Mouse (Mus musculus) limb, embryonic 12.5 days (tissue): ENCODE results near the gene C1rl. TPM values are rescaled to one million over a fixed set of nuclear protein-coding genes. Genes with fewer than 3 reads are reported as not detected.
"Not testable (repeated sequence)": the region's sequence is repeated elsewhere in the genome, so short reads cannot be mapped to it uniquely, and the experiment has no call there.

Experiments
- ATAC-seq: fragments of 200-750 bp; cut with Nextera tagmentation; 2 replicates; pipeline ENCODE4 v1.8.0; 2017; ENCODE audit warnings: low read depth, moderate TSS enrichment; ENCODE audit not compliant: insufficient number of reproducible peaks, insufficient read depth, low FRiP score, low TSS enrichment
- H3K27ac ChIP-seq: fragments of 300-500 bp; sonication (generic); 2 replicates; pipeline ENCODE4 v1.5.1; 2016; ENCODE audit warnings: mild to moderate bottlenecking, moderate library complexity
- H3K27me3 ChIP-seq: fragments of 300-500 bp; sonication (generic); 2 replicates; pipeline ENCODE4 v1.6.1; 2016; ENCODE audit warnings: mild to moderate bottlenecking, moderate library complexity
- H3K36me3 ChIP-seq: fragments of 300-500 bp; sonication (generic); 2 replicates; pipeline ENCODE4 v1.6.1; 2016; ENCODE audit warnings: mild to moderate bottlenecking, moderate library complexity
- H3K4me1 ChIP-seq: fragments of 300-500 bp; sonication (generic); replicated peaks from 2 replicates; pipeline ENCODE4 v1.6.1; 2016
- H3K4me2 ChIP-seq: fragments of 300-500 bp; sonication (generic); 2 replicates; pipeline ENCODE4 v1.6.1; 2016; ENCODE audit warnings: mild to moderate bottlenecking, moderate library complexity
- H3K4me3 ChIP-seq: fragments of 300-500 bp; sonication (generic); replicated peaks from 2 replicates; pipeline ENCODE4 v1.5.1; 2016; ENCODE audit warnings: mild to moderate bottlenecking
- H3K9ac ChIP-seq: fragments of 300-500 bp; sonication (generic); replicated peaks from 2 replicates; pipeline ENCODE4 v1.6.1; 2016; ENCODE audit warnings: mild to moderate bottlenecking, moderate library complexity
- H3K9me3 ChIP-seq: fragments of 300-500 bp; sonication (generic); 2 replicates; pipeline ENCODE4 v1.6.1; 2016; ENCODE audit warnings: mild to moderate bottlenecking, moderate library complexity
- WGBS: fragments of 180-500 bp; shearing (Covaris S2); methylation state at CpG from one replicate; pipeline ENCODE4 v1.1.7; 2016; 5-methylcytosine and 5-hydroxymethylcytosine counted together
- polyA plus RNA-seq: library from polyadenylated mRNA; unstranded; fragments of >200 nt; fragmentation: Nextera tagmentation; extraction: Ambion mirVana; gene quantifications from 2 replicates; pipeline ENCODE4 v1.2.1, GENCODE M21; 2016

The C1rl gene
- polyA plus RNA-seq, 1 experiment from 2014 or later: 0.63 TPM

DNA sequence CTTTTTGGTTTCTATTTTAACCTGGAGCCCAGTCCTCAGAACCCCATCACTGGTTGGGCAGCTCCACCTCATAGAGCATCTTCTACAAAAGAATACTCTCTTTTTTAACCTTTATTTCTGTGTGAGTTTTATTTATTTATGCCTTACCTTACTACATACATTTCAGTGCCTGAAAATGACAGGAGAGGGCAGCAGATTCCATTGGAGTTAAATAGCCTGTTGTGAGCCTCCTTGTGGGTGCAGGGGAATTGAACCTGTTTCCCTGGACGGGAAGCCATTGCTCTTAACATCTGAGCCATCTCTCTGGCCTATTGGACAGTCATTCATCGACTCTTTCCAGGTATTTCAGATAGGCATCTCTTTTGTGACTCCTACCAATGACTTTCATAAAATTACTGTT, 52.5 kb downstream of the C1rl start:
- Histone ChIP-seq H3K9me3 (peaks cover 8% of the 10 kb centered on the region; the same call in 1 of the 2 replicates), H3K4me1 (no peaks in the 10 kb centered on the region), H3K27me3 (no peaks in the 10 kb centered on the region), H3K4me3 (no peak overlapping the region), H3K36me3 (no peaks in the 10 kb centered on the region), H3K27ac (no peak overlapping the region), H3K4me2 (no peak overlapping the region), H3K9ac (no peak overlapping the region)
- ATAC-seq: no peak
- 83% methylated on average over 2 of the region's 2 CpGs for WGBS

DNA sequence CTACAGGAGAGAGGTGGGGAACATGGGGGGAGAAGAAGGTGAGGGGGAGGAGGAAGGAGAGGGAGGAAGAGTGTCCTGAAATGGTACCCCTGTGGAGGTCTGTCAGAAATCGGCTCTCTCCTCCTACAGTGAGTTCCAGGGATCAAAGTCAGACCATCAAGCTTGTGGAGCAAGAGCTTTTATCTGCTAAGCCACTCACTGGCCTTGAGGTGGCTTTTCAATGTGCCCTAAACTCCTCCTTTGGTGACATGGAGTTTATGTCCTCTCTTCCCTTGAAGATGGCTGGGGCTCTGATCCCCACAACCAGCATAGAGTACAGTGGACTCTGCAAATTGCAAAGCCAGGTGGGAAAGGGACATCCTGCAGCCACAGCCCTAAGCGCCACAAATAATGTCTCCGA, 55.1 kb downstream of the C1rl start:
- H3K4me3 ChIP-seq, H3K9ac ChIP-seq, ATAC-seq, H3K4me1 ChIP-seq, H3K4me2 ChIP-seq, H3K36me3 ChIP-seq, H3K27me3 ChIP-seq, H3K27ac ChIP-seq: not testable (repeated sequence)
- H3K9me3 ChIP-seq: peaks cover 17% of the 10 kb centered on the region; the same call in 1 of the 2 replicates
- WGBS: 97% methylated on average over 3 of the region's 3 CpGs

DNA sequence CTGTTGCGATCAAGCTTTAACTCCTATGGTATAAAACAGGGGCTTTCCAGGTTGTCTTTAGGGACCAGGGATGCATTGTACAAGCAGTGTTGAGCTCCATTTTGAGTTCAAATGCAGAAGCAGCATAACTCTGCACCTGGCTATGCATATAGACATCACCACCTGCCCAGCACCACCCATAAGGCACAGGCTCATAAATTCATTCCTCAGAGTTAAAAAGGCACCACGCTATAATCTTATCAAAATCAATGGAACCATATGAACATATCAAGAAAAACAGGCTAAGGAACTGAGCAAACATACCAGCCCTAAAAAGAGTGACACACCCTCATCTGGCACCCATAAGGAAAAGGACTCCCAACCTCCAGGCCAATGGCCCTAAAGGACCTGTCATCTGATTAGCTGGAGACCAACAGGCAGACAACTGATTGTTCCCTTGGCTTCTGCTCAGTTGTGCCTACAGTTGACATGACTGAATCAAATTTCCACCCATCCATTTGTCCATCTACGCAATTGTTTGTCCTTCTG, 56.2 kb downstream of the C1rl start:
- Histone ChIP-seq H3K4me1 (no peaks in the 10 kb centered on the region), H3K36me3 (no peaks in the 10 kb centered on the region), H3K27ac (no peak overlapping the region), H3K9ac (no peak overlapping the region), H3K27me3 (no peaks in the 10 kb centered on the region), H3K4me3 (no peak overlapping the region), H3K9me3 (peaks cover 18% of the 10 kb centered on the region; the same call in 1 of the 2 replicates), H3K4me2 (no peak overlapping the region)
- WGBS: 89% methylated on average over 3 of the region's 3 CpGs
- no peak for ATAC-seq

- Histone ChIP-seq H3K27me3 (no peaks in the 10 kb centered on the region), H3K27ac (peak overlapping the region; percentile 69), H3K9me3 (peaks cover 18% of the 10 kb centered on the region; the same call in 1 of the 2 replicates), H3K4me1 (no peaks in the 10 kb centered on the region), H3K36me3 (no peaks in the 10 kb centered on the region), H3K4me3 (no peak overlapping the region), H3K4me2 (no peak overlapping the region), H3K9ac (no peak overlapping the region)
- ATAC-seq: no peak
- 71% methylated on average over 22 of the region's 22 CpGs for WGBS
Measured at GRCm38 (mm10) chr6:124552766-124553165, 59.9 kb downstream of the C1rl start.

GRCm38 (mm10) chr6:124555956-124556355, 63.0 kb downstream of the C1rl start:
- not testable (repeated sequence) for H3K4me2 ChIP-seq, H3K9ac ChIP-seq, H3K27me3 ChIP-seq, H3K4me1 ChIP-seq, H3K27ac ChIP-seq, ATAC-seq, H3K9me3 ChIP-seq, H3K36me3 ChIP-seq, H3K4me3 ChIP-seq
- 80% methylated on average over 2 of the region's 2 CpGs for WGBS

Other genes starting within 250 kb of the C1rl start
- not detected in 2 replicates for gene Cd163, start 188.5 kb upstream of the C1rl start, polyA plus RNA-seq
- gene Pex5, start 78.0 kb upstream of the C1rl start, polyA plus RNA-seq: 49.8 and 50.3 TPM in 2 replicates
- gene Clstn3, start 28.3 kb upstream of the C1rl start, polyA plus RNA-seq: 10.3 and 10.9 TPM in 2 replicates
- 0.56 and 0.61 TPM in 2 replicates for gene C1ra, start 19.3 kb downstream of the C1rl start, polyA plus RNA-seq
- gene C1s1, start 49.2 kb downstream of the C1rl start, polyA plus RNA-seq: 0.85 and 1.4 TPM in 2 replicates
- gene C1rb, start 77.2 kb downstream of the C1rl start, polyA plus RNA-seq: not detected in 2 replicates
- gene C1s2, start 143.0 kb downstream of the C1rl start, polyA plus RNA-seq: 0.08 TPM in 1 of 2 replicates, not detected in the other
- gene Lpcat3, start 169.9 kb downstream of the C1rl start, polyA plus RNA-seq: 46.9 and 49.1 TPM in 2 replicates
- 199 and 219 TPM in 2 replicates for gene Emg1, start 219.1 kb downstream of the C1rl start, polyA plus RNA-seq
- 358 and 367 TPM in 2 replicates for gene Phb2, start 219.2 kb downstream of the C1rl start, polyA plus RNA-seq
- 6.0 and 6.4 TPM in 2 replicates for gene Ptpn6, start 245.6 kb downstream of the C1rl start, polyA plus RNA-seq
- 479 and 511 TPM in 2 replicates for gene Grcc10, start 248.3 kb downstream of the C1rl start, polyA plus RNA-seq